Mouse (Mus musculus) lung, postnatal 36 days (tissue): Measurements from ENCODE around the gene Calm5.
"Not testable (repeated sequence)": the region's sequence is repeated elsewhere in the genome, so short reads cannot be mapped to it uniquely, and the experiment has no call there.

ENCODE experiments used
- DNase-seq: peaks from one replicate; pipeline ENCODE4 v3.0.0; 2022; ENCODE audit warnings: mixed read lengths

The Calm5 gene

DNA sequence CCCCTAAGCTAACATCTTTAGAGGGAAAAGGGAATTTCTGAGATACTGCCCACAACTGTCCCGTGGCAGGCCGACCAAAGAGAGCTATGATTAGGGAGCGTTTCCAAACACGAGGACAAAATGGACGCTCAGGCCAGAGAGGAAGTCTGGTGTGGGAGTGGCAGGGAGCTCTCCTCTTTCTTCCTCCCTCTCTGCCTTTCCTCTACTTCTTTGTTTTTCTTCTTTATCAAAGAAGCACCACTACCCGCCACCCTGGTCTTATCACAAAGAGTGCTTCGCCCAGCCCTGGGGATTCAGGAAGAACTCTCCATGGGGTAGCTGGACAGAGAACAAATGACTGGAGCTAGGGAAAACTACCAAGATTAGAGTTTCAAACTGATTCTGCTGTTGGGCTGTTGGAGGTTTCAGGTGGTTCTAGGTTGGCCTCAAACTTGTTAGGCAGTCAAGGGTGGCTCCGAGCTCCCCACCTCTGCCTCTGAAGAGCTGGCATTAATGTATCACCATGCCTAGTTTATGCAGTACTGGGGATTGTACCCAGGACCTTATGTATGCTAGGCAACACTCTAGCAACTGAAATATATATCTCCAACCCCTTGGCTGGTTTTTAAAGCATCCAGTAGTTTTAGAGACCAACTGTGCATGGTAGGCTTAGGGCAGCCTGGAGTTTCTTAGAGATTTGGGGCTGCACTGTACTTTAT lies 12.5 kb downstream of the Calm5 start:
- no peak for DNase-seq

DNA sequence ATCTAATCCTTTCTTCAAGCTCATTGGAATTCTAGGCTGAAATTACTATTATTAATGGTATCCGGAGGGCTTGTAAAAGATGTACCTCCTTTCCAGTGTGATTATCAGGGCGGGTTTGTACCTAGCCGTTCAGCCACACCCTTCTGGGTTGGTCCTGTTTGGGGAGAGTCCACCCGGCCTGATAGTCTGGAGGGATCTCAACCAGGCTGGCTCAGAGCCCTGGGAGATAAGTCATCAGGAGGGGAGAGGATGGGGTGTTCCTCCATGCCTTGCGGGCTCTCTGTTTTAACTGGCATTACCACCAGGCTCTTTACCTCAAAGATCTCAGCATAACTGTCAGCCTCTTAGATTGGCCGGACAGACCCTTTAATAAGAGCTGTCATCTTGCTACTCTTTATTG lies 13.2 kb downstream of the Calm5 start:
- DNase-seq, result no peak

- DNase-seq, result no peak
Measured at GRCm38 (mm10) chr13:3869901-3870300, 15.9 kb downstream of the Calm5 start.

GRCm38 (mm10) chr13:3872832-3873231 lies 18.9 kb downstream of the Calm5 start:
- no peak for DNase-seq

- DNase-seq, result no peak
Measured at GRCm38 (mm10) chr13:3876448-3876847, 22.5 kb downstream of the Calm5 start.

DNA sequence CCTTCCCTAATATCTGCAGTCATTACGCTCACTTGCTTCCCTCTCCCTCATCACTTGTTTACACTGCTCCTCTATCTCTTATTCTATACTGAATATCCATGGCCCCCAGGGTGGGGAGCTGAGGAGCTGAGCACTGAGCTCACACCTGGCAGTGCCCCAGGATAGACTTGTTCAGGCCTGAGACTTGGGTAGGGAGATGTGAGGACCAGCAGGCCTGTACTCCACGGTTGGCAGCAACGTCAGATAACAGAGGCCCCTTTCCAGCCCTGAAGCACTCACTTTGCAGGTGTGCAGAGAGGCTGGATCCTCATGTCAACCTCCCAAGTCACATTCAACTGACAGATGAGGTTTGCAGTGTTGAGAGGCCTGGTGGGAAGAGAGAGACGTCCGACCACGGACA lies 23.2 kb downstream of the Calm5 start:
- DNase-seq, result no peak

- DNase-seq, result no peak
Measured at GRCm38 (mm10) chr13:3877679-3878220, 23.8 kb downstream of the Calm5 start.

DNA sequence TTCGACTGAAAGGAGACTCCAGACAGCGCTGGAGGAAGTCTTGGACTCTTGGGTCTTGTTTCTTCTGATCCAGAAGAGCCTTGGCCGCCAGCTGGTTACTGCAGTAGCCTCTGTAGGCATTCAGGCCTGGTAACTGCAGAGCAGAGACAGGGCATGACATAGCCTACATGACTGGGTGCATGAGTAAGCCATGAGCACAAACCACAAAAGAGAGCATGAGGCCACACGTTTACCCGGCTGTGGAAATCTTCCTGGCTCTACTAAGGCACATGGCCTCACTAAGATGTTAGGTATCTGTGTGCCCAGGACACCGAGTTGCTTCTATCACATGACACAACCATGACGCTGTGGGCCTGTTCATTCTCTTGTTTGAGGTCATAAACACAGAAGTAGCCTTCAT lies 32.7 kb downstream of the Calm5 start:
- no peak for DNase-seq

GRCm38 (mm10) chr13:3889111-3889510 lies 35.1 kb downstream of the Calm5 start:
- no peak for DNase-seq

- no peak for DNase-seq
Measured at GRCm38 (mm10) chr13:3890061-3890460, 36.1 kb downstream of the Calm5 start.

DNA sequence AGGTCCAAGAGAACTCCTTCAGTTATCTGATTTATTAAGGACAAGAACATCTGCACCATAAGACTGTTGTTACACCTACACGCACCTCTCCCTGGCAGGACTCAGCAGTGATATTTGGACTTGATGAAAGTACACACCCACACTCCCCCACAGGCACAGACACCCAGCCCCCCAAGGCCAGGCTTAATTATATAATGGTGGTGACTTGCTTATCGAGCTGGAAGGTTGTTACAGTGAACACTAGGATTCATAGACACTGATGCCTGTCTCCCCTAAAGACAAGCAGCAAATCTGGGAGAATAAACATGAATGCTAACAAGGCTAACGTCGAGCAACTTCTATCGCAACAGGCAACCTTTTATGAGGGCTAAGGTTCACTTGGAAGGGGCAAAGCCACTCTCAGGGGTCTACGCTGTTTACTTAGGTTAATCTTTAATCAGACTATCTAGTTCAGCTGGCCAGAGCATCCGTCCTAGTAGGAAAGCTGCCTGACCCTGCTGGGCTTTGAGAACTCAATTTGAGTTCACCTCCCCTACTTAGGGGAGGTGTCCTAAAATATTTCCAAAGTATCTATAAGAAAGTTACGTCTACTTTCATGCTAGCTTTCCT lies 37.6 kb downstream of the Calm5 start:
- DNase-seq, result no peak

- DNase-seq, result no peak
Measured at GRCm38 (mm10) chr13:3892601-3893000, 38.6 kb downstream of the Calm5 start.

DNA sequence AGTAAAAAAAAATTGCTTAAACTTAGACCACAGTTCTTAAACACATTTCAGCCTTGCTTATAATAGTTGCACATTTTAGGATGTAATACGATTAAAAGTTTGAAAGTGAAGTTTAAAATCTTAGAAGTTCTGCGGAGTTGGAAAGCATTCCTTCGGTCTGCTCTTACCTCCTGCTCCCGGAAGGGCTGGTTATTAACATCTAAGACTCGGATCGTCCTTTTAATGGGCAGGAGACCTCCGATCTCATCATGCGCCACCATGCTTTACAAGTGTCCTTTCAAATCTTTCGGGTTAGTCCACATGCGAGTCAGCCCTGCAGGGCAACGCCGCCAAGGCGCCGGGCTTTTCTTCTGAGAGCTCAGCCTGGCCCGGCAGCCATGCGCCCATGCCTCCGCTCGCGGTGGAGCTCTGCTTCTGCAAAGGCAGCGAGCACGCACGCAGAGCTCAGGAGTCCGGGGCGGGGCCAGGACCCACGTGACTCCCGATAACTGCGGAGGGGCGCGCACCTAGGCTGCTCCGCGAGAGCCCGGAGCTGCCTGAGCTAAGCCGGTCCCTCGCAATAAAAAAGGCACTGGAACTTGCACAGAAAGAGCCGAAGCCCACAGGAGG lies 39.3 kb downstream of the Calm5 start:
- DNase-seq, result peak; percentile 97

GRCm38 (mm10) chr13:3894549-3894948 lies 40.6 kb downstream of the Calm5 start:
- DNase-seq, result no peak

- peak; percentile 54 for DNase-seq
Measured at GRCm38 (mm10) chr13:3895397-3895980, 41.5 kb downstream of the Calm5 start.

DNA sequence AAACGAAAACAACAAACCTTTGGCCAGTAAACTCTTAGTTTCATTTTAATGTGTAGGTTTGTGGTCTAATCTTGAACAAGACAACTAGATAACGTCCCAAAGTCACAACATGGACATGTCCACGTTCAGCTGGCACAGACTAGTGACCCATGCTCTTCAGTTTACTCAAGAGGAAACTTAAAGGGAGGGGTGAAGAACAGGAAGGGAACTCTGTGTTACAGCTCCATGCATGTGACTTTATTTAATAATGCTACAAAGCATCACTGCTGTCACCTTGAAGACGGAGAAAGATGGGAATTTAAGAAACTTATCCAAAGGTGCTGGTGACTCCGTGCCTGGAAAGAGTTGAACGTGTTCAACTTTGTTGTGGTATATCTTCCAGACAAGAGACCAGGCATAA lies 42.1 kb downstream of the Calm5 start:
- peak; percentile 47 for DNase-seq

GRCm38 (mm10) chr13:3896913-3897312 lies 42.9 kb downstream of the Calm5 start:
- peak; percentile 92 for DNase-seq

- not testable (repeated sequence) for DNase-seq
Measured at GRCm38 (mm10) chr13:3898202-3898601, 44.2 kb downstream of the Calm5 start.

GRCm38 (mm10) chr13:3899301-3899700 lies 45.3 kb downstream of the Calm5 start:
- DNase-seq, result no peak
